Mouse (Mus musculus): ENCODE data around the gene Iffo2.
A peak's percentile ranks its signal among the peaks of the same experiment; 100 is the strongest.

Gene Iffo2

GRCm38 (mm10) chr4:139535127-139535695, 4.9 kb downstream of the Iffo2 start:
- no peak for DNase-seq

DNA sequence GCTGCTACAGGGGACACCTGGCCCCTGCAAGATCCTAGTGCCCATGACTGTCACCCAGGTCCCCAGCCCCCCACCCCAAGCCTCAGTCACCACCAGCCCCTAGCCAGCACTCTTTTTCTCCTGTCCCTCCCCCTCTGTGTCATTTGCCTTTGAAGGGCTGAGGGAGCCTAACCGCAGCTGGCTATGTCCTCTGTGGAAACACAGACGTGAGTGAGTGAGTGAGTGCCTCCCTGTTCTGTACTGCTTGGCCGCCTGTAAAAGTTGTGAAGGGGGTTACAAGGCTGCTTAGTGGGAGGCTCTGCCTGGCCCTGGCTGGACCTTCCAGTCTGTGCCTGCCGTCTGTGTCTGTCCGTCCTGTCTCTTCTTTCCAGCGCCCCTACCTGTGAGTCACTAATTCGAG, 5.4 kb downstream of the Iffo2 start:
- no peak for DNase-seq

DNA sequence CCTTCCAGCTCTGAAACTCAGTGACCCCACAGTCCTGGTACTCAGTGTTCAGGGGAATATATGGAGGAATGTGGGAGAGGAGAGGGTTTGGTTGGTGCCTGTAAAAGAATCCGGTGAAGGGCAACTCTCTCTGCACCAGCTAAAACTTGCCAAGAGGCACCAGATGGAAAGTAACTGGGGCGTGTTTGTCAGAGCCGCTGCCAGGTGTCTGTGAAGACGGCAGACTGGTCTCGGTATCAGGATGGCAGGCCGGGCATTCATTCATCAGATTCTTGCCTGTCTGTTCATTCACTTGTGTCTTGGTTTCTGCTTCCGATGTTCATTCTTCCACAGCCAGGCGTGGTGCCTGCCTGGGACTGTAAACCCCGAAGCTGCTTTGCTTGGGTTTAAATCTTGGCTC, 6.4 kb downstream of the Iffo2 start:
- DNase-seq: no peak

GRCm38 (mm10) chr4:139540784-139541183, 10.4 kb downstream of the Iffo2 start:
- DNase-seq: no peak

DNA sequence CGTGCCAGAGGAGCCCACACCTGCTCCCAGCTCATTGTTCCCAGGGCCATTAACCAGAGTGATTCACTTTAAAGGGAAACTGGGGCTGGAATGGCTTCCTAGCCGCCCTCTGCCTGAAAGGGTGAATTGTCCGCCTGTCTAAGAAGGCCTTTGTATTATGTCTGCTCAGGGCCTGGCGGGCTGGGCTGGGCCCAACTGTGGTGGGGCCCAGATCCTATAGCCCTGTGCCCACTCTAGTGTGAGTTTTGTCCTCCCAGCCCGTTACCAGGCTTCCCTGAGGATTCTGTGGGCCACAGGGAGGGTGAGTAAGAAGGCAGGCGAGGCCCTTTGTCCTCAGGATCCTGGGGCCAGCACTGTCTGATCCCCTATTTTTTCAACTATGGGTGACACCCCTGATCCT, 15.4 kb downstream of the Iffo2 start:
- DNase-seq: no peak

DNA sequence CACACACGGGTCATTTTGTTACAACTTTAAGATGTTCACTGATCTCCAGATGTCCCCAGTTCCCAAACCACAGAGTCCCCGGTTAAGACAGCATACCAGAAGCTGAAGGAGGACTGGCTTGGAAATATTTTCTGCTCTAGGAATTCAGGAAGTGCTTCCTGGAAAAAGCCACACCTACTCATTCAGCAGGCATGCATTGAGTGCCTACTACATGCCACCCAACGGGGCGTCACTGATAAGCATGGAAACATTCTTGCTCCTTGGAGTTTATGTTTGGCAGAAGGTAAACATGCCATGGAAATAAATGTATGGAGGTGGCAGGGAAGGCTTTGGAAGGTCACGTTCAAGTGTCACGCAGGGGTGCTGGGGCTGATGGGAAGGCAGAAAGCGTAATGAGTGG, 19.1 kb downstream of the Iffo2 start:
- DNase-seq: no peak

GRCm38 (mm10) chr4:139555235-139555634, 24.9 kb downstream of the Iffo2 start:
- DNase-seq: no peak

- DNase-seq: peak; percentile 28
Measured at GRCm38 (mm10) chr4:139555951-139556350, 25.6 kb downstream of the Iffo2 start.

- DNase-seq: no peak
Measured at GRCm38 (mm10) chr4:139568361-139568760, 38.0 kb downstream of the Iffo2 start.

DNA sequence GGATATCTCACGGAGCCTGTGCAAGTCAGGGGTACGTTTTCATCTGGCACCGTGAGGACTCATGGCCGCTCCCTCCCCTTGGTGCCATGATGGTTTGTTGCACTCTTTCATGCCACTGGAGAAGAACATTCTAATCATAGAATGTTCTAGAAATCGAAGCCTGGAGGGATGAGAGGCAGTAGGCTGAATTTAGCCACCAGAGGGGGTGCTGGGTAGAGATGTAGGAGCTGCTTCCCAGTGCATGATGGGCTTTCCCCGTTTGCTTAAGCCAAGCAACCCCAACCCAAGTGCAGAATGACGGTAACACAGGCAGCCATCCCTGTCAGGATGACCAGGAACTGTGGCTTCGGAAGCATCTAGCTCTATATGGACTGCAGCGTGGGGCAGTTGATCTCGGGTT, 40.4 kb downstream of the Iffo2 start:
- DNase-seq: peak; percentile 66

DNA sequence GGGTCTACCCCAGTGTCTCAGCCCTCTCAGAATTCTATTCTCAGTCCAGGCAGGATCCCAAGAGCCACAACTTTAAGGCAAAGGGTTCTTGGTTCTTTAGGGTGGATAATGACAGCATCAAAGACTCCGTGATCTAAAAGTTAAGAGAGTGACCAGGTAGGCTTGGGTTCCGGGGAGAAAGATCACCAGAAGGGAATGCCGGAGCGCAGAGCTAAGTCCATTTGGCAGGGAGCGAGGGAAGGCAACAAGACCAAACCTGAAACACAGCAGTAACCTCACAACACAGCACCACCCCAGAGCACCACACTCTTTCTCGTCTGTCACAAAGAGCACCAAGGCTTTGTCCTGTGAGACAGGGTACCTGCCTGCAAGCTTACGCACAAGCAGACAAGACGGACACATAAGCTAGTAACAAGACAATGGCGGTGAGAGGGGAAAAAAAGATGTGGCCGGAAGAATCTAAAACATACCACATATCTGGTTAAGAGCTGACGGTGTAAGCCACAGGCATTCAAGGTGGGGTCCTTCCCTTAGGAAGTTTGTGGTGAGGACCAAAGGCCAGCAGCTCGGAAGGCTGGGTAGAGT, 42.7 kb downstream of the Iffo2 start:
- no peak for DNase-seq

- DNase-seq: peak; percentile 99
Measured at GRCm38 (mm10) chr4:139574156-139574798, 43.9 kb downstream of the Iffo2 start.

- peak; percentile 76 for DNase-seq
Measured at GRCm38 (mm10) chr4:139574799-139575672, 44.7 kb downstream of the Iffo2 start.

- DNase-seq: no peak
Measured at GRCm38 (mm10) chr4:139575673-139576003, 45.3 kb downstream of the Iffo2 start.

DNA sequence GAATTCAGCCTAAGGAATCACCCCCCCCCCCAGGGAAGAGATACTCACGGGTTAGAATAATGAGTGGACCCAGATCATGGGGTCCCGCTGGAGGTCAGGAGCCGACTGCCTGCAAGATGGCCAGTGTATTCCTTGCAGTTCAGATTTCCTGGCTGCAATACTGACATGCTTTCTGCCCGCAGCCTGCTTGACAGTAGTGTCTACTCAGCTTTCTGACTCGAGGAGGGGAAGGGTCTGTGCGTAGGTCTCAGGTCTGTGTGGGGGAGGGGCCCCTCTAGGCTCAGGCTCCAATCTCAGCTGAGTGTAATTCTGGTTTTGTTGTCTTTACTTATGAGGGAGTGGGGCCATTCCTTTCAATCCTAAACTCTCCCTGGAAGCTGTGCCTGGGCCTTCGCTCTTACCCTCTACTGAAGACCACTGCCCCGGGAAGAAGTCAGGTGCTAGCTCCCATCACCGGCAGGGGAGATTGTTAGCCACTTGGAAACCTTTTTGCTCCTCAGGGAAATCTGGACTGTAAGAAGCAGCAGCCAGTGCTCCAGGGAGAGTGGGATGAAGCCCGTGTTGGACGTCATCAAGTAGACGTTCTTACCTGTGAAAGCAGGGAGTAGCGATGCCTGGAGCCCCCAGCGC, 46.0 kb downstream of the Iffo2 start:
- no peak for DNase-seq

- DNase-seq: no peak
Measured at GRCm38 (mm10) chr4:139577006-139577405, 46.7 kb downstream of the Iffo2 start.

GRCm38 (mm10) chr4:139578389-139578788, 48.0 kb downstream of the Iffo2 start:
- no peak for DNase-seq

- no peak for DNase-seq
Measured at GRCm38 (mm10) chr4:139579003-139579402, 48.7 kb downstream of the Iffo2 start.

DNA sequence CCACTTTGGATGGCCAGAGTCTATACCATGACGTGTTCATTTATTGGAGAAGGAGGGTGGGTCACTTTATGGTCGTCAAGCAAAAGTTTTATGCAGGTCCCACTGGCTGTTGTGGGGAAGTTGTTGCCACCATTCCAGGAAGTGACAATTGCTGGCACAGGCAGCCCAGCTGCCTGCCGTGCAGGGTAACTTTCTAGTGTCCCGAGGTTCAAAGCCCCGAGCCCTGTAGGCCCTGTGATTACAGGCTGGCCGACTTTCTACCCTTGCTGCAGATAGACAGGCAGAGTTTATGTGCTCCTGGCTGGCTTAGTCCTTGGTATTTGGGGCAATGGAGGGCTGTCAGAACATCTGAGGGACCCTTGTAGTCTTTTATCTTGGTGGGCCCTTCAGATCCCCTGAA, 49.1 kb downstream of the Iffo2 start:
- no peak for DNase-seq

- DNase-seq: peak; percentile 54
Measured at GRCm38 (mm10) chr4:139580663-139581336, 50.5 kb downstream of the Iffo2 start.

GRCm38 (mm10) chr4:139581427-139582051, 51.2 kb downstream of the Iffo2 start:
- DNase-seq: no peak

- DNase-seq: no peak
Measured at GRCm38 (mm10) chr4:139582346-139582745, 52.0 kb downstream of the Iffo2 start.

All from thymus, postnatal 4 days (tissue).